Mouse (Mus musculus) embryonic facial prominence, embryonic 14.5 days (tissue): ENCODE results near the gene Usp47. TPM values are rescaled to one million over a fixed set of nuclear protein-coding genes. Genes with fewer than 3 reads are reported as not detected.

Experiments used
- ATAC-seq: fragments of 200-750 bp; cut with Nextera tagmentation; 2 replicates; pipeline ENCODE4 v1.8.0; 2017; ENCODE audit warnings: low read depth, moderate number of reproducible peaks, moderate TSS enrichment
- DNase-seq: peaks from one replicate; pipeline ENCODE4 v3.0.0-alpha.2; 2015; ENCODE audit warnings: low spot score
- H3K27ac ChIP-seq: fragments of 300-500 bp; sonication (generic); replicated peaks from 2 replicates; pipeline ENCODE4 v1.5.1; 2014; ENCODE audit warnings: low read depth, mild to moderate bottlenecking, low read length, moderate library complexity
- H3K27me3 ChIP-seq: fragments of 300-500 bp; sonication (generic); replicated peaks from 2 replicates; pipeline ENCODE4 v1.6.1; 2014; ENCODE audit warnings: low read length; ENCODE audit not compliant: control insufficient read depth, insufficient read depth
- H3K36me3 ChIP-seq: fragments of 300-500 bp; sonication (generic); 2 replicates; pipeline ENCODE4 v1.6.1; 2014; ENCODE audit warnings: low read length, mixed read lengths; ENCODE audit not compliant: control insufficient read depth, insufficient read depth
- H3K4me1 ChIP-seq: fragments of 300-500 bp; sonication (generic); 2 replicates; pipeline ENCODE4 v1.6.1; 2014; ENCODE audit warnings: antibody characterized with exemption, low read length; ENCODE audit not compliant: control insufficient read depth, insufficient read depth
- H3K4me2 ChIP-seq: fragments of 300-500 bp; sonication (generic); 2 replicates; pipeline ENCODE4 v1.6.1; 2014; ENCODE audit warnings: low read depth, mild to moderate bottlenecking, low read length, moderate library complexity, mixed read lengths
- H3K4me3 ChIP-seq: fragments of 300-500 bp; sonication (generic); 2 replicates; pipeline ENCODE4 v1.5.1; 2014; ENCODE audit warnings: low read depth, mild to moderate bottlenecking, low read length
- H3K9ac ChIP-seq: fragments of 300-500 bp; sonication (generic); 2 replicates; pipeline ENCODE4 v1.6.1; 2014; ENCODE audit warnings: low read depth, mild to moderate bottlenecking, low read length, moderate library complexity, mixed read lengths
- H3K9me3 ChIP-seq: fragments of 300-500 bp; sonication (generic); 2 replicates; pipeline ENCODE4 v1.6.1; 2016; ENCODE audit warnings: low read length; ENCODE audit not compliant: control insufficient read depth
- whole genome bisulfite sequencing: fragments of 180-500 bp; shearing (Covaris S2); extraction: QIAGEN DNeasy Blood & Tissue Kit; methylation state at CpG from one replicate; pipeline ENCODE4 v1.1.7; 2014; 5-methylcytosine and 5-hydroxymethylcytosine counted together
- polyA plus RNA-seq: library from polyadenylated mRNA; unstranded; fragments of >200 nt; fragmentation: Nextera tagmentation; extraction: Ambion mirVana; gene quantifications from 2 replicates; pipeline ENCODE4 v1.2.1, GENCODE M21; 2014

Usp47 gene
- polyA plus RNA-seq, result 86.7 and 88.4 TPM in 2 replicates

DNA sequence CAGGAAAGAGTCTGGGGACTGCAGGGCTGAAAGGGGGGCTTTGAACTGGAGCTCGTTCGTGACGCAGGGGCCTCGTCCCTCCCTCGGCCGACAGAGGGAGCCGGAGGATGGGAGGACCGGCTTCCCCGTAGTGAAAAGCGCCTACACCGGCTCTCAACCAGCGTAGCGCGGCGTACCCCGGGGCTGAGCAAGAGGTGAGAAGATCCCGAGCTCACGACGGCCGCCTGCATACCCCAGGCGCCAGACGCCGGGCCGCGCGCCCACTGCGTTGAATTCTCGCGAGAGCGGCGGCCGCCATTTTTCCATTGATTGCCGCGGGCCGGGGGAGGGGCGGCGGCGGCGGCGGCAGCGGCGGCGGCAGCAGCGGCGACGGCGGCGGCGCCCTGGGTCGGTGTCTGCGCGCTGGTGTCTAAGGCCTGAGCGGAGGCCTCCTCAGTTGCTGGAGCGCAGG, at the start of gene Usp47:
Gene Usp47, plus strand, starts transcription at position 355 of the 451 bp plus-strand sequence.
- WGBS, result 2% methylated on average over 26 of the region's 54 CpGs
- Histone ChIP-seq H3K4me2 (peak within 1 kb of the TSS; percentile 81), H3K27ac (peak within 1 kb of the TSS; percentile 98), H3K27me3 (no peaks in the 10 kb centered on the region), H3K9ac (peak within 1 kb of the TSS; percentile 99), H3K4me1 (peaks cover 24% of the 10 kb centered on the region), H3K9me3 (no peaks in the 10 kb centered on the region), H3K4me3 (peak within 1 kb of the TSS; percentile 98), H3K36me3 (0 out of 2 replicates have a peak, but pooled peaks cover 2% of the 10 kb centered on the region)
- ATAC-seq (peak; percentile 93), DNase-seq (peak; percentile 89)

DNA sequence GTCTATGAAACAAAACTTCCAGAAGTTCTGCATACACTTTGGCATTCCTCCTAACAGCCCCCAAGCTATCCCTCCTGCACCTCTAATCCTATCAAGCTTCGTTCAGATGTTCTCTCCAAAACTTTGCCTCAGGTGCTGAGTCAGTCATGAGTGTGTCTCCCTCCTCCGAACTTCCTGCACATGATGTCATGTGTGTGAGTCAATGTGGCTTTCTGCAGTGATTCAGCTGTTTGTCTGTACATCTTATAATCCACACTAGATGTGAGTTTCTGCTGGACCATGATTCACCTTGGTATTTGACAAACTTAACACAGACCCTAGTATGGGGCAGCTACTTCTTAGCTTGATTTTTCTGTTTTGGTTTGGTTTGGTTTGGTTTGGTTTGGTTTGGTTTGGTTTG, 46.9 kb upstream of the Usp47 start:
- Histone ChIP-seq H3K27ac (no peak overlapping the region), H3K9me3 (no peaks in the 10 kb centered on the region), H3K27me3 (no peaks in the 10 kb centered on the region), H3K36me3 (no peaks in the 10 kb centered on the region), H3K4me2 (no peak overlapping the region), H3K9ac (no peak overlapping the region), H3K4me3 (no peak overlapping the region), H3K4me1 (no peaks in the 10 kb centered on the region)
- 49% methylated on average over 2 of the region's 2 CpGs for WGBS
- ATAC-seq (no peak), DNase-seq (no peak)

DNA sequence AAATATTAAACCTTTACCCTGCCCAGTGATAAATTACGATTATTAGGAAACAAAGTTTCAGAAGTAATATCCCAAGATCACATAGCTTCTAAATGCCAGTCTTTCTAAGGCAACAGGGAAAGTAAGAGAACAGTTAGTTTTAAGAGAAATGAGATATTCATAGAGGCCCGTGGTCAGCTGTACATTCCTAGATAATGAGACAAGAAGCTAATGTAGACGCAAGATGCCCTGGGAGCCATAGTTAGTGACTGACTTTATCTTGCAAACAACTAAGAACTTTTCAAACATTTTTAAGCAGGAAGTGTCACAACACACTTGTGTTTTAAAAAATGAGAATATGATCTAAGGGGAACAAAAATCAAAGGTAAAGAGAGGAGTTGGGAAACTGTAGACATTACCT, 45.4 kb upstream of the Usp47 start:
- Histone ChIP-seq H3K4me1 (no peaks in the 10 kb centered on the region), H3K27me3 (no peaks in the 10 kb centered on the region), H3K9me3 (no peaks in the 10 kb centered on the region), H3K9ac (no peak overlapping the region), H3K36me3 (no peaks in the 10 kb centered on the region), H3K4me2 (no peak overlapping the region), H3K4me3 (no peak overlapping the region), H3K27ac (no peak overlapping the region)
- WGBS, result 77% methylated on average over 3 of the region's 3 CpGs
- DNase-seq (no peak), ATAC-seq (no peak)

DNA sequence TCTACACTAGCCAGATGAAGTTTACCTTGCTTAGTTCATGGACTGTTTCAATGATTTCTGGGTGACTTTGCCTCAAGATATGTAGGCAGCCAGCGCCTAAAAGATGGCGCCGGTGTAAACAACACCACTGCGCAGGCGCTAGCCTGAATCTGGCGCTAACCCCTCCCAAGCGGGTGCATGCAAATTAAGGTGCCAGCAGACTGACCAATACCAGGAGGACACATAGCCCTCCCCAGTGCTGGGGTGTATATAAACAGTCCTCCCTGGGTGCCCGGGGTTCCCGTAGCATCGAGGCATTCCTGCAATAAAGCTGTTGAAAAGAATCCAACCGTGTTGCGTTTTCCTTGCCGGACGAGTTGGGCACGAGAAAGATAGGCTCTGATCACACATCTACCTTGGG, 41.0 kb upstream of the Usp47 start:
- H3K4me1 ChIP-seq, result no peaks in the 10 kb centered on the region
- ATAC-seq, result no peak
- H3K27me3 ChIP-seq, result no peaks in the 10 kb centered on the region
- no peak overlapping the region for H3K27ac ChIP-seq
- H3K9me3 ChIP-seq, result no peaks in the 10 kb centered on the region
- DNase-seq, result no peak
- no peak overlapping the region for H3K4me3 ChIP-seq
- 97% methylated on average over 15 of the region's 15 CpGs for WGBS
- H3K4me2 ChIP-seq, result no peak overlapping the region
- H3K36me3 ChIP-seq, result no peaks in the 10 kb centered on the region
- no peak overlapping the region for H3K9ac ChIP-seq

DNA sequence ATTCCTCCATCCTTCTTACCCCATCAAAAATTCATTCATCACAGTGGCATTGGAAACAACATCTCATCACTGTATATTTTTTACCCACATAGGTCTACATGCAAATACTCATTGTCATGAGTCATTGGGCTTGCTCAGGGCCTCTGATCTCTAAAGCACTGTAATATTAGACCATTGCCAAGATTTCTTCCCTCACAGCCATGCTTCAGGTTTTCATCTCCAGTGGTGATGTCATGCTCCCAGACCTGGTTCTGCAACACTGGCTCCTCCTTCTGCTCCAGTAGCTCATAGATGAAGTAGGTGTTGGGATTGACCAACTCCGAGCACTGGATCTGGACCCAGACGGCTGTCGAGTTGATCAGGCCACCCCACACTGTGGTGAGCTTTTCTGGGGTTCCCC, 38.8 kb upstream of the Usp47 start:
- Histone ChIP-seq H3K9ac (no peak overlapping the region), H3K4me3 (no peak overlapping the region), H3K36me3 (no peaks in the 10 kb centered on the region), H3K27me3 (no peaks in the 10 kb centered on the region), H3K27ac (no peak overlapping the region), H3K9me3 (no peaks in the 10 kb centered on the region), H3K4me2 (no peak overlapping the region), H3K4me1 (no peaks in the 10 kb centered on the region)
- ATAC-seq, result no peak
- 97% methylated on average over 3 of the region's 3 CpGs for WGBS
- DNase-seq, result no peak

DNA sequence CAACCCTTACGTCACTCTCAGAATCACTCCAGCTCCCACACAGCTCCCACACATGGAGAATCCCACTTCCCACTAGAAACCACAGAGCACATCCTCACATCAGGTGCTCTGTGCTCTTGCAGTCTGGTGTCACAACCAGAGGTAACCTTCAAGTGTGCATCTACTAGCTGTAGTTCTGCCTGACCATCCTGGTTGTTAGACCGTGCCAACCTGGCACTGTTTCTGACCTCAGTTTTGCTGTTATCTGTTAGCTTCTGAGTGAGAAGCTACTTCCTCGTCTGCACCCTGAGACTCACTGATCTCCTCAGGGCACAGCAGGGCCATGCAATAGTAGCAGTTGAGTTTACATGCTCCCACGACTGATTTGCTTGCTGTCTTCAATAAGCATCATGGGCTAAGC, 38.0 kb upstream of the Usp47 start:
- no peak overlapping the region for H3K27ac ChIP-seq
- no peak overlapping the region for H3K4me2 ChIP-seq
- H3K9me3 ChIP-seq, result no peaks in the 10 kb centered on the region
- H3K27me3 ChIP-seq, result no peaks in the 10 kb centered on the region
- DNase-seq (no peak), ATAC-seq (no peak)
- 76% methylated on average over 4 of the region's 4 CpGs for WGBS
- H3K9ac ChIP-seq, result no peak overlapping the region
- no peak overlapping the region for H3K4me3 ChIP-seq
- H3K4me1 ChIP-seq, result no peaks in the 10 kb centered on the region
- no peaks in the 10 kb centered on the region for H3K36me3 ChIP-seq

DNA sequence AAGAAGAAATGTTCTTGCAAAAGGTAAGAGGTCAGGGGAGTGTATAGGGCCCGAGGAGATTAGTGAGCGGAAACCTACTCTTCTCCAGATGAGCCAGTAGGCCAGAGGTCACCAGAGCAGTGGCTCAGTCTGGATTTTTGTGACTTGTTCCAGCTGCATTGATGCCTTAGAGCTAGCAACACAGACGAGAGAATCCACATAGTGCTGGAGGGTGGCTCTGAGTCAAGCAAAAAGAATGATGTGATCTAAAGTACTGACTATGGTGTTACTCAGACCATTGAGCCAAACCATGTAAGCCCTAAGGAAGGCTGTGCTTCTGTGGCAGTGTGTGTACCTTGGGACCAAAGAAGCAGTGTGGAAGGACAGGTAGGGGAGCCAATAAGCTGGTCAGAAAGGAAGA, 36.4 kb upstream of the Usp47 start:
- no peaks in the 10 kb centered on the region for H3K27me3 ChIP-seq
- 60% methylated on average over 3 of the region's 3 CpGs for WGBS
- no peak overlapping the region for H3K4me3 ChIP-seq
- H3K27ac ChIP-seq, result no peak overlapping the region
- no peak overlapping the region for H3K4me2 ChIP-seq
- DNase-seq, result no peak
- H3K9ac ChIP-seq, result no peak overlapping the region
- H3K4me1 ChIP-seq, result no peaks in the 10 kb centered on the region
- H3K36me3 ChIP-seq, result no peaks in the 10 kb centered on the region
- no peak for ATAC-seq
- H3K9me3 ChIP-seq, result no peaks in the 10 kb centered on the region

DNA sequence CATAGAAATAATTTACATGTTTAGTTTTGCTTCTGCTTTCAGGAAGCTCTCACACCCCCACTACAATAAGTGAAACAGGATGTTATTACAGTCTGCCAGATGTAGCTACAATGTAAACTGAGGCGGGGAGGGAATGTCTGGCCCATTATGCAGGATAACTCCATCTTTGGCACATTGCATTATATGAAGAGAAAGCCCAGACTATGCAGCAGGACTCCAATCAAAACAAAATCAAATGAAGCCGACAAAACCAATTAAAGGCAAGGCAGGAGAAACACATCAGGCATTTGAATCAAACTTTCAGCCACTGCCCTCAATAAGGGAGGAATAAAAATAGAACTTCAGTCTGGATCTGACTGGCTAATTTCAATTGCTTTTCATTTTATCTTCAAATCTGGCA, 25.9 kb upstream of the Usp47 start:
- DNase-seq (peak; percentile 62), ATAC-seq (no peak; the same call in 1 of the 2 replicates)
- Histone ChIP-seq H3K9me3 (no peaks in the 10 kb centered on the region), H3K4me1 (no peaks in the 10 kb centered on the region), H3K36me3 (no peaks in the 10 kb centered on the region), H3K9ac (no peak overlapping the region), H3K27me3 (no peaks in the 10 kb centered on the region), H3K4me3 (no peak overlapping the region), H3K4me2 (no peak overlapping the region), H3K27ac (no peak overlapping the region)
- WGBS, result 34% methylated on average over 2 of the region's 2 CpGs

DNA sequence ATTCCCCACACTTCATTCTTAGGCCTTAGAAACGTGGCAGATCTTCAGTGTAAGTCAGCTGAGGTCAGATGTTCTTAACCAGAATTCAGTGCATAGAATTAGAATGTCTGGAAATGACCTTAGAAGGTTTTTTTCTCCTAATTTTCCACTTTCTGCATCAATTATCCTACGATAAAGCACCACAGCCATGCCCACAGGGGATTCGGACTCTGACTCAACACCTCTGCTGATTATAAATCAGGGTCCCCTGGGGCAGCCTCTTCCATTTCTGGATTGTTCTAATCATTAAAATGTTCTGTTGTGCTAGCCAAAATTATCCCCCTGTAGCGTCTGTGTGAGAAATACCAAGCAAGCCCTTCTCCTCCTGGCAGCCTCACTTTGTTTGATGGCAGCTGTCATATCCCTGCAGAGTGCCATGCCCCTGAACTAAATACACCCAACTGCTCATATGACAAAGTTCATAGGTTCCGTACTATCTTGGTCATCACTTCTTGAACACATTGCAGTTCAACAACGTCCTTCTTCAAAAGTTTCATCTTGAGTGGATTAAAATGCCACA, 24.8 kb upstream of the Usp47 start:
- Histone ChIP-seq H3K27ac (no peak overlapping the region), H3K4me3 (no peak overlapping the region), H3K27me3 (no peaks in the 10 kb centered on the region), H3K9me3 (no peaks in the 10 kb centered on the region), H3K4me1 (no peaks in the 10 kb centered on the region), H3K4me2 (no peak overlapping the region), H3K36me3 (no peaks in the 10 kb centered on the region), H3K9ac (no peak overlapping the region)
- DNase-seq (peak; percentile 27), ATAC-seq (no peak)
- 54% methylated on average over 6 of the region's 6 CpGs for WGBS
